Mouse (Mus musculus) cerebellum, adult 2 months (tissue): ENCODE measurements around the gene Junb. TPM values are rescaled to one million over a fixed set of nuclear protein-coding genes. Genes with fewer than 3 reads are reported as not detected.

Experiments used
- DNase-seq, 2 experiments: peaks; one replicate each; pipeline ENCODE4 v3.0.0; 2021
- H3K27ac ChIP-seq: fragments of 200-500 bp; 2 replicates; pipeline ENCODE4 v1.5.1; 2012; ENCODE audit warnings: low read length, control low read depth, inconsistent platforms; ENCODE audit not compliant: insufficient read depth
- H3K27me3 ChIP-seq: fragments of 200-500 bp; 2 replicates; pipeline ENCODE4 v1.6.1; 2012; ENCODE audit warnings: inconsistent platforms, mild to moderate bottlenecking, low read length, moderate library complexity; ENCODE audit not compliant: control insufficient read depth, insufficient read depth
- H3K4me1 ChIP-seq: fragments of 200-500 bp; 2 replicates; pipeline ENCODE4 v1.6.1; 2011; ENCODE audit warnings: low read length; ENCODE audit not compliant: control insufficient read depth, insufficient read depth
- H3K4me3 ChIP-seq: fragments of 200-500 bp; replicated peaks from 2 replicates; pipeline ENCODE3; 2011; ENCODE audit warnings: mild to moderate bottlenecking, low read depth, low read length, control low read depth; ENCODE audit not compliant: insufficient read depth
- CTCF ChIP-seq: fragments of 200-500 bp; IDR thresholded peaks from 2 replicates; pipeline ENCODE4 v1.5.1; 2011; ENCODE audit warnings: low read depth, mild to moderate bottlenecking, control low read depth, low read length, moderate library complexity, borderline replicate concordance; ENCODE audit not compliant: insufficient read depth
- POLR2A ChIP-seq: fragments of 200-500 bp; IDR thresholded peaks from 2 replicates; pipeline ENCODE4 v1.6.1; 2011; ENCODE audit warnings: low read length, control low read depth, borderline replicate concordance; ENCODE audit not compliant: insufficient read depth
- WGBS: fragments of 180-500 bp; shearing (Covaris S2); methylation state at CpG from one replicate; pipeline ENCODE4 v1.1.7; 2018; 5-methylcytosine and 5-hydroxymethylcytosine counted together
- polyA plus RNA-seq: library from polyadenylated mRNA; depleted of rRNA; stranded (reverse); fragments of >200 nt; gene quantifications from 2 replicates; pipeline ENCODE4 v1.2.3, GENCODE M21; 2012

Junb gene
- polyA plus RNA-seq, 1 experiment: 12.8 TPM

- H3K27ac ChIP-seq: no peak overlapping the region; the same call in 1 of the 2 replicates
- H3K4me1 ChIP-seq: 0 out of 2 replicates have a peak, but pooled peaks cover 3% of the 10 kb centered on the region
- H3K4me3 ChIP-seq: no peak overlapping the region
- WGBS: 34% methylated on average over 5 of the region's 5 CpGs
- DNase-seq: no peak
- H3K27me3 ChIP-seq: no peaks in the 10 kb centered on the region
- TF ChIP-seq POLR2A (no peak), CTCF (no peak)
These were observed 38.7 kb upstream of the Junb start for GRCm38 (mm10) chr8:85017209-85017608.

GRCm38 (mm10) chr8:85016724-85017123 is 38.2 kb upstream of the Junb start:
- H3K27ac ChIP-seq: no peak overlapping the region
- no peaks in the 10 kb centered on the region for H3K27me3 ChIP-seq
- no peak overlapping the region for H3K4me3 ChIP-seq
- 62% methylated on average over 10 of the region's 10 CpGs for WGBS
- H3K4me1 ChIP-seq: no peaks in the 10 kb centered on the region
- TF ChIP-seq POLR2A: no peak
- no peak for TF ChIP-seq CTCF
- DNase-seq: no peak

GRCm38 (mm10) chr8:85014431-85014830 is 35.9 kb upstream of the Junb start, which contains the start of gene Best2:
Best2 (minus strand) TSS chr8:85014531.
- H3K4me3 ChIP-seq: peak within 1 kb of the TSS; percentile 63
- no peak within 1 kb of the TSS for H3K27ac ChIP-seq
- peaks cover 3% of the 10 kb centered on the region; the same call in 1 of the 2 replicates for H3K27me3 ChIP-seq
- TF ChIP-seq CTCF: no peak
- no peak for DNase-seq
- H3K4me1 ChIP-seq: no peaks in the 10 kb centered on the region
- WGBS: 60% methylated on average over 2 of the region's 2 CpGs

- DNase-seq: peak; percentile 71 to 78
- 4% methylated on average over 26 of the region's 26 CpGs for WGBS
- TF ChIP-seq CTCF (peak; percentile 67), POLR2A (0 out of 2 replicates have a peak, but pooled peaks have one; percentile 15)
- no peaks in the 10 kb centered on the region for H3K4me1 ChIP-seq
- peak overlapping the region; percentile 63 for H3K4me3 ChIP-seq
- no peak overlapping the region for H3K27ac ChIP-seq
- peaks cover 3% of the 10 kb centered on the region; the same call in 1 of the 2 replicates for H3K27me3 ChIP-seq
These were observed 34.8 kb upstream of the Junb start for GRCm38 (mm10) chr8:85013230-85013840.

- TF ChIP-seq POLR2A (no peak), CTCF (no peak)
- H3K27ac ChIP-seq: no peak overlapping the region
- H3K4me3 ChIP-seq: no peak overlapping the region
- no peaks in the 10 kb centered on the region for H3K4me1 ChIP-seq
- no peak for DNase-seq
- peaks cover 6% of the 10 kb centered on the region; the same call in 1 of the 2 replicates for H3K27me3 ChIP-seq
- 19% methylated on average over 28 of the region's 28 CpGs for WGBS
These were observed 32.7 kb upstream of the Junb start for GRCm38 (mm10) chr8:85011242-85011641.

- WGBS: 14% methylated on average over 25 of the region's 25 CpGs
- no peak for DNase-seq
- Histone ChIP-seq H3K27me3 (peaks cover 6% of the 10 kb centered on the region; the same call in 1 of the 2 replicates), H3K27ac (no peak overlapping the region), H3K4me3 (no peak overlapping the region), H3K4me1 (no peaks in the 10 kb centered on the region)
- no peak for TF ChIP-seq POLR2A
- TF ChIP-seq CTCF: 0 out of 2 replicates have a peak, but pooled peaks have one; percentile 10
These were observed 29.2 kb upstream of the Junb start for GRCm38 (mm10) chr8:85007686-85008085.

- no peaks in the 10 kb centered on the region for H3K27me3 ChIP-seq
- peak; percentile 93 to 96 for DNase-seq
- H3K27ac ChIP-seq: 0 out of 2 replicates have a peak overlapping the region, but pooled peaks have one; percentile 17
- WGBS: 2% methylated on average over 19 of the region's 19 CpGs
- H3K4me1 ChIP-seq: no peaks in the 10 kb centered on the region; the same call in 1 of the 2 replicates
- TF ChIP-seq CTCF (peak; percentile 96), POLR2A (peak; percentile 66; the same call in 1 of the 2 replicates)
- peak overlapping the region; percentile 36 for H3K4me3 ChIP-seq
These were observed 19.3 kb upstream of the Junb start for GRCm38 (mm10) chr8:84997649-84998295.

GRCm38 (mm10) chr8:84996978-84997377 is 18.5 kb upstream of the Junb start:
- 86% methylated on average over 5 of the region's 5 CpGs for WGBS
- no peaks in the 10 kb centered on the region; the same call in 1 of the 2 replicates for H3K4me1 ChIP-seq
- no peak overlapping the region for H3K4me3 ChIP-seq
- H3K27me3 ChIP-seq: no peaks in the 10 kb centered on the region
- TF ChIP-seq CTCF: no peak
- TF ChIP-seq POLR2A: no peak
- DNase-seq: no peak
- H3K27ac ChIP-seq: no peak overlapping the region
